Mouse (Mus musculus) cerebellum, postnatal 36 days (tissue): Measurements from ENCODE around the gene Mef2c.

Experiments
- DNase-seq, 2 experiments: peaks; one replicate each; pipeline ENCODE4 v3.0.0; 2021 to 2022; ENCODE audit warnings: mixed read lengths in 2 of 2

The Mef2c gene

GRCm38 (mm10) chr13:83713661-83714291 lies 209.9 kb downstream of the Mef2c start:
- peak; percentile 49 to 61 for DNase-seq

DNA sequence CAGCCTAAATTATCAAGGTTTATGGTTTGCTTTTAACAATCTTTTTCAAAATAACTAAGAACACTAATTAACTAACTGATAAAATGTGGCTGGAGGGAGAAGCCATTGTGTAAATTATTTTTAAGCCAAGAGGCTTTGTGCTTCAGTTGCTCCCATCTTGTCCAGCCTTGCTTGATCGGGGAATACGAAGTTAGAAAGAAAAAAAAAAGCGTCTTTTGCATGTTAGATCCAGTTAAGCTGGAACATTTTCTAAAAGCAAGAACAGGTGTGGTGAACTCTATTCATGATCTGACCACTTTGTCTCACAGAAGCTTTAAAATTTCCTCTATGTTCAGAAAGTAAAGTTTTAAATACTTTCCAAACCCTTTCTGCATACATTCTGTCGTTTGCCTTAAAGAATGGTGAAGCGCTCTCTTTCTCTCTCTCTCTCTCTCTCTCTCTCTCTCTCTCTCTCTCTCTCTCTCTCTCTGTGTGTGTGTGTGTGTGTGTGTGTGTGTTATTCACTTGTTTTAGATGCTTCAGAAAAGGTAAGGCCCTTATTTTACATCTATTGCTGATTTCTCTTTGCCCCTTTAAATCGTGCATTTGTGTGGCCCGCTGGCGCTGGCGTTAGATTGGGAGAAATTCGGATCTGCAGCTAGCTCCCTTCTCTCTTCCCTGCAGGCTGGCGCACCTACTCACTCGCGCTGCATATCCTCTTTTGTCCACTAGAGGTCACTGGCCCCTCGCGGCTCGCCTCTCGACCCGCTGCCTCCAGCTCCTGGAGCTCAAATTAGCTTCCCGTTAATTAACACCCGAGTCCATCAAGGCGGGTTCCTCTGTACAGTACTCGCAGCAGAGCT lies 210.9 kb downstream of the Mef2c start:
- DNase-seq, result peak; percentile 96 to 98

DNA sequence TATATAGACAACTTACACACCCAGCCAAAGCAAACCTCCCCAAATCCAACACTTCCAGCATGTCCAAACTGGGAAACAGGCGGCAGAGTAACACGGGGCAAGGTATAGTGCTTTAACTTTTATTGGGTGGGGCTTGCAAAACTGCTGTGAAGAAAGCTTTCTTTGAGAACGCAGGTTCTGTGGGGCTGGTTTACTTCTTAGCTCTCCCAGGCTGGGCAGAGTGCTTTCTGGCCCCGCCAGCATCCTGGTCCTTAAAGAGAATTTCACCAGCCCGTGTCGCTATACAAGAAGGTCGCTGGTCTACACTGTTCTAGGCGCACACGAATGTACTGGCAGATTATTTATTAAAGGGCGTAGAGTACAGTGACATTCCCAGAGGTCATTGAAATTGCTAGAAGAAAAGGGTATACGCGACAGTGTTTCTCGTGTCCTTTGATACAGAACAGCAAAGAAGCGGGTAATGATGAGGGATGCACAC lies 211.5 kb downstream of the Mef2c start:
- DNase-seq, result no peak

GRCm38 (mm10) chr13:83715971-83716615 lies 212.3 kb downstream of the Mef2c start:
- peak; percentile 18 to 58 for DNase-seq
